Mouse (Mus musculus) testis, adult 2 months (tissue): Measurements from ENCODE around the gene Ccl26. TPM values are rescaled to one million over a fixed set of nuclear protein-coding genes. Genes with fewer than 3 reads are reported as not detected.
"Not testable (repeated sequence)": the region's sequence is repeated elsewhere in the genome, so short reads cannot be mapped to it uniquely, and the experiment has no call there.

Experiments used
- H3K27ac ChIP-seq: fragments of 200-500 bp; 2 replicates; pipeline ENCODE4 v1.5.1; 2012; ENCODE audit warnings: low read depth, low read length; ENCODE audit not compliant: control insufficient read depth, insufficient read depth
- H3K27me3 ChIP-seq: fragments of 200-500 bp; 2 replicates; pipeline ENCODE4 v1.6.1; 2012; ENCODE audit warnings: mild to moderate bottlenecking, low read length, moderate library complexity; ENCODE audit not compliant: control insufficient read depth, insufficient read depth
- H3K36me3 ChIP-seq: fragments of 200-500 bp; 2 replicates; pipeline ENCODE4 v1.6.1; 2012; ENCODE audit warnings: mild to moderate bottlenecking, low read length; ENCODE audit not compliant: control insufficient read depth, insufficient read depth
- H3K4me1 ChIP-seq: fragments of 200-500 bp; 2 replicates; pipeline ENCODE4 v1.6.1; 2012; ENCODE audit warnings: low read length; ENCODE audit not compliant: control insufficient read depth, insufficient read depth
- H3K4me3 ChIP-seq: fragments of 200-500 bp; 2 replicates; pipeline ENCODE4 v1.5.1; 2012; ENCODE audit warnings: low read depth, mild to moderate bottlenecking, low read length, moderate library complexity, mixed read lengths; ENCODE audit not compliant: control insufficient read depth
- CTCF ChIP-seq: fragments of 200-500 bp; IDR thresholded peaks from 2 replicates; pipeline ENCODE4 v1.5.1; 2012; ENCODE audit warnings: low read depth, mild to moderate bottlenecking, inconsistent platforms, low read length, moderate library complexity; ENCODE audit not compliant: control insufficient read depth, insufficient read depth, insufficient replicate concordance
- POLR2A ChIP-seq: fragments of 200-500 bp; IDR thresholded peaks from 2 replicates; pipeline ENCODE4 v1.6.1; 2012; ENCODE audit warnings: low read depth, mild to moderate bottlenecking, inconsistent platforms, low read length, moderate library complexity; ENCODE audit not compliant: control insufficient read depth
- polyA plus RNA-seq: library from polyadenylated mRNA; depleted of rRNA; stranded (reverse); fragments of >200 nt; gene quantifications from 2 replicates; pipeline ENCODE4 v1.2.3, GENCODE M21; 2012; rRNA removed

The Ccl26 gene
- polyA plus RNA-seq = not detected in 2 replicates

DNA sequence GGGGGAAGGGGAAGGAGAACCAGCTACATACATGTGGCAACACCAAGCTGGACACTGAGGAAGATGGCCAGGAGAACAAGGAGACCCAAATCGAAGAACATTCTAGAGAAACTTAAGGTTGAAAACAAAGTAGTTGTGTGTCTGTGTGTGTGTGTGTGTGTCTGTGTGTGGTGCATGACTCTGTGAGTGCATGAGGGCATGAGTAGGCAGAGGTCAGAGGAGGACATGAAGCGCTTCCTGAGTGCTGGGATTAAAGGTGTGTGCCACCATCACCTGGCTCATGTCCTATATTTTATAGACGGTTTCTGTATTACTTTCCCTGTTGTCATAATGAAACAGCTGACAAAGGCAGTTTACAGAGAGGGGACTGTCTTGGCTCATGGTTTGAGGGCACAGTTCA, at the start of gene Ccl26:
Gene Ccl26, minus strand, starts transcription at position 101 of the 400 bp plus-strand sequence.
- Histone ChIP-seq H3K4me3 (peak within 1 kb of the TSS; percentile 71), H3K36me3 (no peaks in the 10 kb centered on the region), H3K27me3 (no peaks in the 10 kb centered on the region), H3K4me1 (no peaks in the 10 kb centered on the region), H3K27ac (no peak within 1 kb of the TSS)
- TF ChIP-seq CTCF = no peak
- TF ChIP-seq POLR2A = no peak

DNA sequence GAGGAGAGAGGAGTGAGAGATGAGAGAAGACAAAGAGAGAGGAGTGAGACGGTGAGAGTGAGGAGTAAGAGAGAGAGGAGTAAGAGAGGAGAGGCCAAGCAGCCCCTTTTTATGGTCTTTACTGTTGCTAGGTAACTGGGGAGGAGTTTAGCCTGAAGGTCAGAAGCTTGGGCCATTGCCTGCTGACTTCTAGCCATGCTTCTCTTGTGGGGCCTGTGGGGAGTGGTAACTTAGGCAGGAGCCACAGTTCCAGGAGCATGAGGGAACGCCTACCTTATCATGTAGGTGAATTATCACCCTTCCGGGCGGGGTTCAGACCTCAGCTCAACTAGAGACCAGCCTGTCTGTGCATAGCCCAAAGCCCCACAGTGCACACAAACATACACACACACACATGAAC, 46.4 kb upstream of the Ccl26 start:
- Histone ChIP-seq H3K4me1 (no peaks in the 10 kb centered on the region), H3K27me3 (no peaks in the 10 kb centered on the region), H3K4me3 (no peak overlapping the region), H3K27ac (no peak overlapping the region), H3K36me3 (no peaks in the 10 kb centered on the region)
- TF ChIP-seq CTCF = no peak
- no peak for TF ChIP-seq POLR2A

DNA sequence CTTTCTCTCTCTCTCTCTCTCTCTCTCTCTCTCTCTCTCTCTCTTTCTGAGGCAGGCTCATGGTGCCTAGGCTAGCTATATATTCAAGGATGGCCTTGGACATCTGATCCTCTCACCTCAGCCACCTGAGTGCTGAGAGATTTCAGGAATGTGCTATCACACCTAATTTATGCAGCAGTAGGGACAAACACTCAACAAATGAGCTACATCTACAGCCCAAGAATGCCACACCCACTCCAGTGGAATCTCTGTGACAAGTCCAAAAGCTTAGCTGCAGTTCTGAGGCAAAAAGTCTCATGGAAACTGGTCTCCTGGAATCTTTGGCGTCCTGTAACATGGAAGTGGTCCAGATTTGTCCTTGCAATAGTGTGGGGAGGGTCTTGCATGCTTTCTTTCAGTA, 44.2 kb upstream of the Ccl26 start:
- Histone ChIP-seq H3K27ac (no peak overlapping the region), H3K4me1 (no peaks in the 10 kb centered on the region), H3K4me3 (no peak overlapping the region), H3K27me3 (no peaks in the 10 kb centered on the region), H3K36me3 (no peaks in the 10 kb centered on the region)
- TF ChIP-seq CTCF = no peak
- TF ChIP-seq POLR2A = no peak

GRCm38 (mm10) chr5:135606717-135607116, 43.3 kb upstream of the Ccl26 start:
- H3K36me3 ChIP-seq, H3K4me3 ChIP-seq, H3K27ac ChIP-seq, H3K4me1 ChIP-seq, H3K27me3 ChIP-seq: not testable (repeated sequence)

DNA sequence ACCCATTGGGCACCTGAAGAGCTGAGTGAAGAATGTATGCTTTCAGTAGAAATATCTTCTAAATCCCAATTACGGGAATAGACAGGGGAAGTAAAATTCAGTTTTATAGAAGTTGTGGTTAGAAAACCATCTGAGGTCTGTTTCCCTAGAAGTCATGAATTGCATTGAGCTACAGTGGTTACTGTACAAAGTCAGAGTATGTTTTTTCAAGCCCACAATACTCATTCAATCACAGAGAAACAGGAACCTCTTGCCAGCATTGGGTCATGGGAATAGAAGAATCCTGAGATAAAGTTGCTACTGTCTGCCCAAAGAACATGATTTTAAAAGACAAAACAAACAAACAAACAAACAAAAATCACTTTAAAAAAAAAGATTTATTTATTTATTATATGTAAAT, 41.3 kb upstream of the Ccl26 start:
- H3K4me3 ChIP-seq, H3K36me3 ChIP-seq, H3K27ac ChIP-seq, H3K4me1 ChIP-seq, H3K27me3 ChIP-seq: not testable (repeated sequence)

DNA sequence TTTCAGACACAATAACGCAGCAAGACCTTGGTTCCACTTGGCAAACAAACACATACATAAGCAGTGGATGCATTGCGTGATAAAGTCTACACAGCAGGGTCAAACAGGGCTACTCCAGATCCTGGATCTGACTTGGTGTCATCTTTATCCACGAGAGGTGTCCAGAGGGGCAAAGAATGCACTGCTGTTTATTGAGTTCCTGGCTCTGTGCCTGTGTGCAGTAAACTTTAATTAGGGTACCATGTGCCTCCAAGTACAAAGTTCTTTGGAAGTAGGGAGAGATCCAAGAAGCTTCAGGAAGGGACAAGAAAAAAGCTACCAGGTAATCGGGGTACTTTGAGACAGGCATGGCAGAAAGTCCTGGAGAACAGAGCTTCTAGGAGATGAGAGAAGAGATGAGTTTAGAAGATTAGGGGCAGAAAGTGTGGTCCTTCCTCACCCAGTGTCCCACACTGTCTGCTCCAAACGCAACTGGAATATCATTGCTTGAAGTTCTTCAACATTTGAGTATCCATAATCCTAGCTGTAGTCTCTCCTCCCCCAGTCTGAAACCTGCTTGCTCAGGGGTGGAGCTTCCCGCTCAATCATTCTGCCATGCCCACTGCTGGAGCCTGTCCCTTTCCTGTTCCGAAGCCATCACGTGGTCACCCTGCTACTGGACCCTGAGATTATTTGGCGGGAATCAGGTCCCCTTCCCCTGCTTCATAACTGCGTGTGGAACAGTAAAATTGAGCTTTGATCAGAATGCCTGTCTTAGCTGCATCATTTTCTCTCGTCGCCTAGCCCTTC, 26.8 kb upstream of the Ccl26 start:
- no peaks in the 10 kb centered on the region for H3K4me1 ChIP-seq
- no peak for TF ChIP-seq POLR2A
- TF ChIP-seq CTCF = no peak

GRCm38 (mm10) chr5:135587764-135588163, 24.4 kb upstream of the Ccl26 start:
- H3K36me3 ChIP-seq = no peaks in the 10 kb centered on the region
- TF ChIP-seq CTCF (no peak), POLR2A (no peak)

More for the DNA sequence above, 26.8 kb upstream of the Ccl26 start:
- H3K27me3 ChIP-seq = no peaks in the 10 kb centered on the region
- H3K36me3 ChIP-seq = no peaks in the 10 kb centered on the region
- H3K4me3 ChIP-seq = no peak overlapping the region
- H3K27ac ChIP-seq = no peak overlapping the region

DNA sequence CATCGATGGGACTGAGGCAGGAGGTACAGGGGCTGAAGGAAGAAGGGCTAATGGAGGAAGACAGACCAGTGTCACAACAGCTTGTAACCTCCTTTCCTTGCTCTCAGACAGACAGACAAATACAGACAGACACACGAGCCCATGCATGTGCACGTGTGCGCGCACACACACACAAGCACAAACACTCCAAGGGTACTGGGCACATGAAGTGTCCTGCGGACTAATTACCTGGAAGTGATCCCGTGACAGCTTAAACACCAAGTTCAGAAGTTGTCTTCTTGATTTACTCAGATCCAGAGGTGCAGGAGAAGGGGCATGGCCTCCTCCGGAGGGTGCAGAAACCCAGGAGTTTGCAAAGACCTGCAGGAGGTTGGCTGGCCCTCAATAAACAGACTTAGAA, 22.3 kb upstream of the Ccl26 start:
- Histone ChIP-seq H3K4me1 (no peaks in the 10 kb centered on the region), H3K36me3 (no peaks in the 10 kb centered on the region), H3K27ac (no peak overlapping the region), H3K27me3 (no peaks in the 10 kb centered on the region), H3K4me3 (no peak overlapping the region)
- TF ChIP-seq POLR2A = no peak
- no peak for TF ChIP-seq CTCF

More at GRCm38 (mm10) chr5:135587764-135588163, 24.4 kb upstream of the Ccl26 start:
- no peak overlapping the region for H3K27ac ChIP-seq
- H3K4me3 ChIP-seq = no peak overlapping the region
- H3K4me1 ChIP-seq = no peaks in the 10 kb centered on the region
- H3K27me3 ChIP-seq = no peaks in the 10 kb centered on the region
